Mouse (Mus musculus) lung, postnatal 10 days (tissue): Measurements from ENCODE around the gene Plch2.

ENCODE experiments used
- DNase-seq: peaks from one replicate; pipeline ENCODE4 v3.0.0; 2021

Plch2 gene

GRCm38 (mm10) chr4:155070921-155071320, 14.3 kb upstream of the Plch2 start:
- no peak for DNase-seq

DNA sequence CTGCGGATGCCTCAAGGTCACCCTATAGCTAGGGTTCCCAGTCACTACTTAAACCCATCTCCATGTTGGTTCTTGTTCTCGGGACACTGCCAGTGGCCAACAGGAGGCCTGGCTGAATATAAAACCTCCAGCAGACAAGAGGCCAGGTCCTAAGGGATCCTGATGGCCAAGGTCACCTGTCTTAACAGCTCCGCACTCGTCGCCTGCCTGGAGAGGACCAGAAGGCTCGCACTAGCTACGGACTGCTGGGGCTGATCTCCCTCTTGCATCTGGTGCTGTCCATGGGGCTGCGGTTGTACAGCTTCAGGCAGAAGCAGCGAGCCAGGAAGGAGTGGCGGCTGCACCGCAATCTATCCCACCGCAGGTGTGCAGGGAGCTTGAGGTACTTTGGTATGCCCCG, 13.6 kb upstream of the Plch2 start:
- no peak for DNase-seq

GRCm38 (mm10) chr4:155069191-155069590, 12.6 kb upstream of the Plch2 start:
- DNase-seq: peak; percentile 26

- no peak for DNase-seq
These were observed 11.9 kb upstream of the Plch2 start for GRCm38 (mm10) chr4:155068357-155068972.

- DNase-seq: peak; percentile 97
These were observed 10.4 kb upstream of the Plch2 start, which contains the start of gene Pex10 for GRCm38 (mm10) chr4:155066834-155067522. Gene Pex10 (plus strand): TSS chr4:155067016.

- peak; percentile 93 for DNase-seq
These were observed 9.6 kb upstream of the Plch2 start for GRCm38 (mm10) chr4:155065970-155066833.

- DNase-seq: no peak
These were observed 7.9 kb upstream of the Plch2 start for GRCm38 (mm10) chr4:155064474-155064873.

- DNase-seq: peak; percentile 62
These were observed 7.3 kb upstream of the Plch2 start for GRCm38 (mm10) chr4:155063895-155064294.

DNA sequence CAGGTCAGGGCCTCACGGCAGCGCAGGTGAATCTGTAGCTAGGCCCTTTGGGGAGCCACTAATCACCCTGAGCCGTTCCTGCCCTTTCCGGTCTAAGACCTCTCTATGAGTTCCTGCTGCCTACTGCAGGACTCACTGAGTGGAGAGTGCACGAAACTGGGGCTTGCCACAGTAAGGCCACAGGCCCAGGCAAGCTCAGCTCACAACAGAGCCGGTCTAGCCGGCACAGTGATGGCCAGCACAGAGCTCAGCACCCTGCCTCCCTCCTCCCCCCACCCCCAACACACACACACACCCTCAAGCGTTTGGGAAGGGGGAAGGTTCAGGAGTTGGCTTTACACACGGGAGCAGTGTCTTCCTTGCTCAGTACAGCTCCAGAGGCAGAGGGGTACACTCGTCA, 1.7 kb upstream of the Plch2 start:
- DNase-seq: no peak

- no peak for DNase-seq
These were observed 6.5 kb downstream of the Plch2 start for GRCm38 (mm10) chr4:155050116-155050515.

GRCm38 (mm10) chr4:155046636-155047035, 9.9 kb downstream of the Plch2 start:
- DNase-seq: no peak

GRCm38 (mm10) chr4:155043289-155043625, 13.3 kb downstream of the Plch2 start:
- no peak for DNase-seq

GRCm38 (mm10) chr4:155042606-155043288, 13.8 kb downstream of the Plch2 start:
- DNase-seq: no peak

DNA sequence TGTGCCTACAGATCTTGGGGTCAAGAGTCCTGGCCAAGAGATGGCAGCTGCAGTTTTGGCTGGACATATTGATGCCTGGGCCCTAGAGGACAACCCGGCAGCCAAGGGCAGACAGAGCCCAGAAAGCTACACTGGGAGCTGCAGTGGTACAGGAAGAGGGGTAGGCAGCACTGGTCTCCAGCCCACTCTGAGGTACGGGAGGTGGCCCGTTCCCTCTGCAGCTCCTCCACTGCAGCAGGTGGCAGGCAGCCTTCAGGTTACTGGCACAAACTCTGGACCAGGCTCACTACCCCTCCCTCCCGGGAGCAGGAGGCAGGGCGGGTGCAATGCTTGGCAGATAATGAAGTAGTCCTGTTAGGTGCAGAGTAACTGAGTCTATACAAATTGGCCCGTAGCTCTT, 15.9 kb downstream of the Plch2 start:
- no peak for DNase-seq

- no peak for DNase-seq
These were observed 16.4 kb downstream of the Plch2 start for GRCm38 (mm10) chr4:155040197-155040596.

DNA sequence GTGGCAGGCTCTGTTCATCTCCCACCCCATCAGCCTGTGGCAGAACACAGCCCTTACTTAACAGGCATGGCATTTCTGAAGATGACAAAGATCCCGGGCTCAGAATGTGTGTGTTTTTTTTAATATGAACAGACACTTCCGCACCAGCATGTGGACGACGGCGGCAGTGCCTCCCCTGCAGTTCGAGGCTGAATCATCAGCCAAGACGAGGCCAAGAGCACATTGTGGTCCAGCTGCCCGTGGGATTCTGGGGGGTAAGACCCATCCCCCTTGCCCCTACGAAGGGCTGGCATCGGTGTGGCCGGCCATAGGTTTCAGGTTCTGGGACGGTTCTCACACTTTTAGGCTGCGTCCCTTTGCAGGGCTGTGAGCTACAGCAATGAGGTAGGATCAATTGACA, 21.8 kb downstream of the Plch2 start:
- no peak for DNase-seq

GRCm38 (mm10) chr4:155034202-155034601, 22.4 kb downstream of the Plch2 start:
- no peak for DNase-seq

GRCm38 (mm10) chr4:155033115-155033514, 23.5 kb downstream of the Plch2 start:
- no peak for DNase-seq

DNA sequence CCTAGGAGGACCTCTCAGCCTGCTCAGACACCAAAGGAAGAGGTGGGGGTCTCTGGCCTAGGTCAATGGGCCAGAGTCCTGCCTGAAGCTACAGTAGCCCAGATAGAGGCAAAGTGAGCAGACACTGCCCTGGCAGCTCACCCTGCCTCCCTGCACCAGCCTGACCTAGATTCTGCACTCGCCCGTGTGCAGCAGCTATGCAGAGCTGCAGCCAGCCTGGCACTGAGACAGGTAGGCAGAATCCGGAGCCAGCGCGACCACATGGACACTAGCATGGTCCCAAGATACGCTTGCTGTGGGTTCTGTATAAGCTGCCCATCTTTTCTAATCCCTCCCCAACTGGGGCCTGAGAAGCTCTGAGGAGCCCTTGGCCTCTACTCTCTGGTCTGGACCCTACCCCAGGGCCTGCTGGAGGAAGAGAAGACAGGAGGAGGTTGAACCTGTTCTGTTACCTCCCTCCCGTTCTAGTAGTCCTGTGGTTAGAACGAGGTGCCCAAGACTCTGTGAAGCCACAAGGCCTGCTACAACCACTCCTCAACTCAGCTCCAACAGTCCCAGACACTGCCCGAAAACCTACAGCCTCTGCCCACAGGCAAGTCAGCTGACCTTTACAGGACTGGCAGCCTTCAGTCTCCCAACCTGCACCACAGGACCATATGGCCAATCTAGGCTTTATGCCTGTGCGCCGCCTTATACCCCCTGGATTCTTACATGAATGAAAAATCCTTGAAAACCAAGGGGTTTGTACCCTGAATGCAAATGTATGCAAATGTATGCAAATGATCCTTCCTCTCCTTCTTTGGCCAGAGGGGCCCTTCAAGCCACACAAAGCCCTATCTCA, 32.2 kb downstream of the Plch2 start:
- no peak for DNase-seq

DNA sequence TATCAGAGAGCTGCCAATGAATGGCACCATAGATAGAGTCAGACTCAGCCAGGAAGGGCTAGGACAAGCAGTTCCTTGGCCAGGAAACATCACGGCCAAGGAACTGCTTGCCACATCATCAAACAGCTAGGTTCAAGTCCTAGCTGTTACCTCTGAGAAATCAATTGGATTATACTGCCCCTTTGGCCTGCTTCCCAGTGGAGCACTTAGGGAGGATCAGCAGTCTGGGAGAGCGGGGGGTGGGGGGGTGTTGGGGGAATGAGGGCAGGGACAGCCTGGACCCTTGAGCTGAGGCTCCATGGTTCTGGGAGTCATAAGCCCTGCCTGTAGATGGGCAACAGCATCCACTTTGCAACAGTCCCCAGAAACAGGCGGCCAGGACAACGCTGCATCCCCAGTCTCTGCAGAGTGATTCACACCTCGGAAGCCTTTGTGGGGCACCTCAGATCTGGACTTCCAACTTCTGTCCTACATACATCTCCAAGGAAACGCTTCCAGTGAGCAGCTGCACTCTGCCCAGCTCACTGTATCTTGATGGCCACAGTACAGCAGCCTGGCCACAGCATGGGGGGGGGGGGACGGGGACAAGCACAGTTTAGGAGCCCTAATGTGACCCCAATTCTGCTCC, 34.2 kb downstream of the Plch2 start:
- DNase-seq: no peak

DNA sequence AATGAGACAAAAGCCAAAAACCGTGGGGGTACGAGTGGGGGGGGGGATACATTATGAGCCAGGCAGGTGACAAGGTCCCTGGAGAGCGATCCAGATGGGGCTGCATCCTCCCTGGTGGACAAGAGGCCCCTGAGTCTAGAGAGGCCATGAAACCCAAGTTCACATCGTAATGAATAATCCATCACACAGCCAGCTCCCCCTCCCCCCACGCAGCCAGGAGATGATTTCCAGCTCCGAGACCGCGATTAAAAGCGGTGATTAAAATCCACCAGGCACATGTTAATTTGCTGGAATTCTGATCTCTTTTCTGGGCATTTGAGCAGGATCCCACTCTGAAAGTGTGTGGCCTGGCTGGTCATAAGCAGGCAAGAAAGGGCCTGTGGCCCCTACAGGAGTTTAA, 35.8 kb downstream of the Plch2 start:
- no peak for DNase-seq

- DNase-seq: no peak
These were observed 36.4 kb downstream of the Plch2 start for GRCm38 (mm10) chr4:155020141-155020540.
